Mouse (Mus musculus) cerebellum, adult 18-20 months (tissue): ENCODE measurements around the gene Tsen34.
"Not testable (repeated sequence)": the region's sequence is repeated elsewhere in the genome, so short reads cannot be mapped to it uniquely, and the experiment has no call there.

Source experiments
- DNase-seq, 2 experiments: peaks; one replicate each; pipeline ENCODE4 v3.0.0; 2021

Tsen34 gene

DNA sequence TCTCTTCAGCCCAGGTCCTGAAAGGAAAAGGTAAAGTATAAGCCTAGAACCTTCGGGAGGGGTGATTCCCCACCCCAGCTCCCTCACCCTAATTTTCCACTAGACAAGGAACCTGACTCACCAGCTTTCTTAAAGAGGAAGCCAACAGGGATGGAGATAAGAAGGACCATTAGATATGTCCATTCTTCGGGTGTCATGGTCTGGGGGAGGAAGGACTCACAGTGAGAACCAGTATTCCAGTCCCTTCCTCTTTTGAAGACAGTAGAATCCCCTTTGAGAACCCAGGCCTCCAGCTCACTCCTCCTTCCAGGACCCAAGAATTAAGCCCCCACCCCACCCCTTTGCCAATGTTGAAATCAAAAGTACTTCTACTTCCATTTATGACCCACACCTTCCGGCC is 744 bp upstream of the Tsen34 start:
- no peak for DNase-seq

DNA sequence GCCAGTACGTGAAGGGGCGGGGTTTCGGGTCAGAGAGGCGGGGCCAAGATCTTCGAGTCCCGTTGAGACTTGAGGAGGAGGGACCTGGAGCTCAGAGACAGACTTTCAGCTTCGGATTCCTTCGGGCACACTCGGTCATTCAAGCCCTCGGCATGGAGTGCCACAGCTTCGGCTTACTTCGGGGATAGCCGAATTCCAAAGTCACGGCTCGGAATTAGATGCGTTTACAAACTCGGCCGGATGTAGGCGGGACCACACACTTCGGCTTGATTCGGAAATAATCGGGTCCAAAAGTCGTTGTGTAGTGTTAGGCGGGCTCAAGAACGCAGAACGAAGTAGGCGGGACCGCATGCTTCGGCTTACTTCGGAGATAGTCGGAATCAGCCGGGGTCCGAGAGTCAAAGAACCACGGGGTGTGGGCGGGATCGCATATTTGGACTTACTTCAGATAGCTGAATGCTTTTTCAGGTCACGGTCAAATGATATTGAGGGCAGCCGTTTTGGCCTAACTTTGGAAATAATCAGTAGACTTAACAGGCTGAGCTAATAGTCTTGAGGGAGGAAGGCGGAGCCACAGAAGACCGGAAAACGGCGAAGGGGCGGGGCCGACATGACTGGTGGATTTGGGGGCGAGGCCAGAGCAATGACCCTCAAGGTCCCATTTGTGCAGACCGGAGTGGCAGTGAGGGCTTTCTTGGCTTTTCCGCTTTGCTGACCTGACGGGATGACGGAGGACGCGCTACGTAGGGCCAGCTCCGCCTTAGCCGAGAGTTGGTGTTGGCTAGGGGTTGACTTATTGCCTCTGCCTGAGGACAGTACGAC is 535 bp downstream of the Tsen34 start, which contains the start of gene Mboat7:
TSS of gene Mboat7 (minus strand) at position 537 of the 822 bp plus-strand sequence.
- peak; percentile 92 to 95 for DNase-seq

DNA sequence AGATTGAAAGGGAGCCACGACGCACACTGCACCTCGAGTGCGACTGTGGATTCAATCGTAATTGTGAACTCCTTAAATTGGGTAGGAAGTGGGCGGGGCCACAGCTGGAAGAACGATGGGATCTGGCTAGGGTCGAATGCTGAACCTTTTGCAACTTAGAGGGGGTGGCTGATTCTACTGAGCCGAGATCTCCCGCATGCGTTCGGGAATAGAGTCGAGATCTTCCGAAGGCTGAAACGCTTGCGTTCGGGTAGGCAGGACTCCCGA is 1.1 kb downstream of the Tsen34 start:
- DNase-seq: no peak

DNA sequence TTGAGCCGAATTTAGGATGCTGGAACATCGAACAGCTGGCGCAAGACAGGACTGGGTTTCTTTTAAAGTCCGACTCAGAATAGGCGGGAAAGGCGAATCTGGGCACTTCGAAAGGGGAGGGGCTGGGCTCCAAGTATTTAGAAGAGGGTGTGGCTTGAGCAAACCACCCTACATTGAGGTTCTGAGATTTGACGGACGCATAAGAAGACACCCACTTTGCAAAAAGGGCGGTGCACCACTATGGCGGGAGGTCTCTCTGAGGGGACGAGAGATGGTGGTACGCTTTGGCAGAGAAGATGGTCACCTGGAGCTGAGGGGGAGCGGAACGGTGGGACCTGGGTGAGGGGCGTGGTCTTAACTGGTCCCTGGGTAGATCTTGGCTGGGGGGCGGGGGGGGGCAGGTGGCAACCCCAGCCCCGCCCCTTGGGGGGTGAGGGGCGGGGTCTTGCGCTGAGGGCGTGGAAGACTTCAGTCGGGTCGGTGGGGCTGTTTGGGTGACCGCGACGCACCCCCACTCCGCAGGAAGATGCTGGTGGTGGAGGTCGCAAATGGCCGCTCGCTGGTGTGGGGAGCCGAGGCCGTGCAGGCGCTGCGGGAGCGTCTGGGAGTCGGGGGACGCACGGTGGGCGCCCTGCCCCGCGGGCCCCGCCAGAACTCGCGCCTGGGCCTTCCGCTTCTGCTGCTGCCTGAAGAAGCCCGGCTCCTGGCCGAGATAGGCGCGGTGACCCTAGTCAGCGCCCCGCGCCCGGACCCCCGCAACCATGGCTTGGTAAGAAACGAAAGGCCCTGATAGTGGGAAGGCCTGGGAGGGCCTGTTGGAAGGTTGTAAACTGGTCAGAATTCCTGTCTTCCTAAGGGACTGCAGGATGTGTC is 1.6 kb downstream of the Tsen34 start:
- DNase-seq: peak; percentile 57 to 61

DNA sequence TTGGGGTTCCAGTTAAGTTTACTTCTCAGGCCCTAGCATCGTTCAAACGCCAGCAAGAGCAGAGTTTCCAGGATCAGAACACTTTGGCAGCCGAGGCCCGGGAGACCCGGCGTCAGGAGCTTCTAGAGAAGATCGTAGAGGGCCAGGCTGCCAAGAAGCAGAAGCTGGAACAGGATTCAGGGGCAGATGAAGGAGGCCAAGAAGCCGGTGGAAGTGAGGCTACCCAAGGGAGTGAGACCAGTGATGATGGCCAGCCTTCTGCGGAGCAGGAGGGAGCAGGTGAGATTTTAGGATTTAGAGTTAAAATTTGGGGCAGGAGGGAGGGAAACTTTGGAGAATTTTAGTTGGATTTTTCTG is 2.3 kb downstream of the Tsen34 start:
- not testable (repeated sequence) for DNase-seq

DNA sequence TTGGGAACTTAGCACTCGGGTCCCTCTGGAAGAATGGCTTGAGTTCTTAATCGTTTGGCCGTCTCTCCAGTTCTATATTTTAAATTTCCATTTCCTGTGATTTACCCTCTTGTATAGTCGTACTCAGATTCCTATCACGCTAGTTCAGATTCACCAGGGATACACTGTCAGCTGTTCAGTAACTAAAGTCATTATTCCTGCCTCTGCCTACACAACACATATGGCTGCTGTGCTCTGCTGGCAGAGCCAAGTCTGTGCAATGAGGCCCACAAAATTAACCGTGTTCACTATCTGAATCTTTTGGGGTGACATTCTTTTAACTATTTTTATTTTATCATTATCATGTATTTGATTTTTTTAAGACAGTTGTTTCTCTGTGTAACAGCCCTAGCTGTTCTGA is 5.8 kb downstream of the Tsen34 start:
- DNase-seq: no peak

DNA sequence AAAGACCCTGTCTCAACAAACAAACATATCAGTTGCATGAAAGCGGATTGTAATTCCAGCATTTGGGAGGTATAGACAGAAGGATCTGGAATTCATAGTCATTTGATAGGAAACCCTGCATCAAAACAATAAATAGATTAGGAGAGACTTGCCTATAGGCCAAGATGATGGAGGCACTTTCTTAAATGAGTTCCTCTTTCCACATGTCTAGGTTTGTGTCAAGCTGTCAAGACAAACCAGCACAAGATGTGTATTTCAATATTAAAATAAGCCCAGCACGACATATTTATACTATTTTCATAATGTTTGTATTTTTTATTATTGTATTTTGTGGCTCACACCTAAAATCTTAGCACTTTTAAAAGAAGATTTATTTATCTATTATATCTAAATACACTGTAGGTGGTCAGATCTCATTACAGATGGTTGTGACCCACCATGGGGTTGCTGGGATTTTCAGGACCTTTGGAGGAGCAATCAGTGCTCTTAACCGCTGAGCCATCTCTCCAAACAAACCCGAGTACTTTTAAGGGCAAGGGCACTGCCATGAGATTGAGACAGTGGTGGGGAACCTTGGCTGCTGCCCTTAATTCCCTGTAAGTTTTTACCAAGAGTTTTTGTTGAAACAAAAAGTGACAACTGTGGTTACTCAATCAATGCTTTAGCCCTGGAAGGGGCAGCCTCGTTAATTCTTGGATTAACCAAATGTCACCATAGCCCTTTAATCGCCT is 10.7 kb downstream of the Tsen34 start:
- DNase-seq: no peak

DNA sequence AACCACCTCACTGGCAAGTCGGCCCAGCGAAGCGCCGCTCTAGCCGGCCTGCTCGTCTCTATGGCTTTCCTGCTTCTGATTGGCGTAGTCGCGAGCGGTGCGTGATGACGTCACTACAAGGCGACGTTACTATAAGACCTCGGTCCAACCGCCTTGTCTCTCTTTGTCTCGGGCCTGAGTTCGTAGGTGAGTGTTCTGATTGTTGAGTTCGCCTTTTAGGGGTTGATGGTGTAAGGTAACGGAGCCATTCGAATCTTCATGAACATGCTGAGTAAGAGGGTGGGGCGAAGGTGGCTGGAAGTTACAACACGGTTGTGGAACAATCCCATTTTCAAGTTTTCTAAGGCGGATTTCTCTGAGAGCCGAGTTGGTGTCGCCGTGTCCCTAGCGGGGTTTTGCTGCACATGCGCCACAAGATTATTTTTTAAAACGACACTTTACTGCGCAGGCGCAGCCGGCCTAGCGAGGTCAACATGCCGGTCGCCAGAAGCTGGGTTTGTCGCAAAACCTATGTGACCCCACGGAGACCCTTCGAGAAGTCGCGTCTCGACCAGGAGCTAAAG is 11.3 kb downstream of the Tsen34 start, which contains the start of gene Rps9:
TSS of gene Rps9 (plus strand) at position 115 of the 563 bp plus-strand sequence.
- peak; percentile 96 to 97 for DNase-seq

DNA sequence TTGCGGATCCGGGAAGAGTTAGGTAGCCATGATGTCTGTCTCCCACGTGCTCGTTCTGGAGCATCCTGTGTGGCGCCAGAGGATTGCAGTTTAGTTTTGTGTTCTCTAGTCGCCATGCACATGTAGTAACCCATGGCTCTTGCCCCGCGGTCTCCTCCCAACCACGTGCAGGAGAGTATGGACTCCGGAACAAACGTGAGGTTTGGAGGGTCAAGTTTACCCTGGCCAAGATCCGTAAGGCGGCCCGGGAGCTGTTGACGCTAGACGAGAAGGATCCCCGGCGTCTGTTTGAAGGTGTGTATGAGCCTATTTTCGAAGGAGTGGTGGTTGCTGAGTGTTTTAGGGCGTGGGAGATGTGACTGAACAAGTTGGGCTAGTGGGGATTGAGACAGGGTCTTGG is 11.8 kb downstream of the Tsen34 start:
- no peak for DNase-seq

DNA sequence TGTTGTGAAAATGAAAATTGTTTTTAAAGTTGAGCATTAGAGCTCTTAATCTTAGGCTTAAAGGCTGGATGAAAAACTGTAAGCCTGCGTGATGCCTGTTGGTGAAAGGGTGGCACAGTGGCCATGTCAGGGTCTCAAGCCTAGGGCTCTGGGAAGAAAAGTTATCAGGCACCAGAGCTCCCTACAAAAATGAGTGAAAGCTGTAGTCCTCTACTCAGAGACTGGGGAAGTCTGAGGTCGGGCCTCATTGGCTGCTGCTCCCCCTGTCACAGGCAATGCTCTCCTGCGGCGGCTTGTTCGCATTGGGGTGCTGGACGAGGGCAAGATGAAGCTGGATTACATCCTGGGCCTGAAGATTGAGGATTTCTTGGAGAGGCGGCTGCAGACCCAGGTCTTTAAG is 12.8 kb downstream of the Tsen34 start:
- DNase-seq: not testable (repeated sequence)

DNA sequence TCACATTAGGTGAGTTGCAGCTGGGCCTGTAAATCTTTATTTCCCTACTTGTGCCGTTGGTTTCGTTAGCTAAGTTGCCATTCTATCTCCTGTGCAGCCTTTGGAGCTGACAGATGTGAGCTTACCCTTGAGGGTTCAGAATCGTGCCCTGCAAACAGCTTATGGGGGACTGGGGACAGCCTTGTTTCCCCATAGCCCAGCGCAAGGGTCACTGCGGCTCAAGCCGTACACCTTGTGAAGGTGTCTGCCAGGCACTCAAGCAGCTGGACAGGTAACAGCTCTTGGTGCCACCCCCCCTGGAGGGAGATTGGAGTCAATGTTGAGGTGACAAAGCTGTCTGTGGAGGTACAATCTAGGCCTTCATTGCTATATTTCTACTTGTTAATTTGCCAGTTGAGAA is 13.2 kb downstream of the Tsen34 start:
- DNase-seq: no peak

DNA sequence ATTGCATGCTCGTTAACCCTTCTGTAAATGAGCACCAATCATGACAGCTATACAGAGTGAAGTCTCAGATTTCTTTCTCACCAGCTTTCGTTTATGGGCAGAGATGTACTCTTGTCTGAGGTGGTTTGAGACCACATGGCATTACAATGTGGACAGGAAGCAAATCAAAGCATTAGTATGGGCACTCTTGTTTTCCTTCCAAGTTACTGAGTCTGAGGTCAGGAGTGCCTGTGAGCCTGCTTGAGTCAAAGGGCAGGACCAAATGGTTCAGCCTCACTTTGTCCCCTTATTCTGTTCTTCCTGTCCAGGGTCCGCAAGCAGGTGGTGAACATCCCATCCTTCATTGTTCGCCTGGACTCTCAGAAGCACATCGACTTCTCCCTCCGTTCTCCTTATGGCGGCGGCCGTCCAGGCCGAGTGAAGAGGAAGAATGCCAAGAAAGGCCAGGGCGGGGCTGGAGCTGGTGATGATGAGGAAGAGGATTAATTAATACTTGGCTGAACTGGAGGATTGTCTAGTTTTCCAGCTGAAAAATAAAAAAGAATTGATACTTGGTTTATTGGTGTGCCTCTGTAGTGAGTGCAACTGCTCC is 13.8 kb downstream of the Tsen34 start:
- peak in 1 of 2 experiments; percentile 24 for DNase-seq

DNA sequence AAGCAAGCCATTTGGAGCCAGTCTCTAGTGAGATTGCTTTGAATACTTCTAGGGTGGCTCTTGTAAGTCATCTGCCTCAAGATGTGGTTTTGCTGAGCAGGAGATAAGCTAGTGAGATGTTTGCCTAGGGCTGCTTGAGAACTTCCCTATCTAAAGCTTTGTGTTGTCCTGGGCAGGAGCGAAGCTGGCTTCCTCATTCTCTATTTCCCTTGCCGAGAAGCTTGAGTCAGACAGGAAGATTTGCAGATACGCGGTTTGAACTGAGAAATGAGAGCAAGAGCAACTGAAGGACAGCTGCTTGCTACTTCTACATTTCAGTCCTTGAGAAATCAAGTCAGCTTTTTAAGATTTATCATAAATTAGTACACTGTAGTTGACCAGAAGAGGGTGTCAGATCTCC is 14.4 kb downstream of the Tsen34 start:
- no peak for DNase-seq

DNA sequence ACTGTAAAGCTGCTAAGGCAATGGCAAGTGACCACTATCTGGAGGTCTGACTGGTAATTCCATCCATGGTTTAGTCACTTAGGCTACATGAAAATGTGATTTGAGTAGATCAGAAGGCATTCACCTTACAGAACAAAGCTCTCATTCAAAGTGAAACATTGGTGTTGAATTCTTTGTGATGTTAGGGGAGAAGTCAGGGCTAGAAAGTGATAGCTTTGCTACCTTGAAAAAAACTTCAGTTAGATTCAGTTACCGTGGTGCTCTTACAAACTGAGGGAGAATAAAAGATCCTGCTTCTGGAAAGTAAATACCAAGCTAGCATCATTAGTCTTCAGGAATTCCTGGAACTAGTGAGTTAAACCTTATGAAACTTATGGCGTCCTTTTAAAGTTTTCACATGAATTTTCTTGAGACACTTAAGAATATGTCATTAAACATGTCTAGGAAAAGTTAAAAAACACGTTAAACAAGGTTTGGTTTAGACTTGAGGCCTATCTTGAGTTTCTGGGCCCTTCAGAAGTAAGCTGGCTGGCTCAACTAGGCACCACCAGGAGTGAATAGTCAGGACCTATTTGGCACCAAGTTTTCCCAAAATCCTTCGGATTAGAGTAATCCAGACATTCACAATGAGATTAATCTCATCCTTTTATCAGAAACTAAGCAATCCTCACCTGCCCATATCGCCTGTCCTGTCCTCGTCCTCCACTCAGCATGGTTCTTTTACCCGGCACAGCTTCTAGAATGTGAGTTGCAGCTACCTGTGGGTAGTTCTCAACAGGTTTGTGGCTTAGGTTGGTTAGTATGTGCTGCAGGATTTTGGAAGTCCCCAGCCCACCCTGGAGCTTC is 15.1 kb downstream of the Tsen34 start:
- DNase-seq: no peak

DNA sequence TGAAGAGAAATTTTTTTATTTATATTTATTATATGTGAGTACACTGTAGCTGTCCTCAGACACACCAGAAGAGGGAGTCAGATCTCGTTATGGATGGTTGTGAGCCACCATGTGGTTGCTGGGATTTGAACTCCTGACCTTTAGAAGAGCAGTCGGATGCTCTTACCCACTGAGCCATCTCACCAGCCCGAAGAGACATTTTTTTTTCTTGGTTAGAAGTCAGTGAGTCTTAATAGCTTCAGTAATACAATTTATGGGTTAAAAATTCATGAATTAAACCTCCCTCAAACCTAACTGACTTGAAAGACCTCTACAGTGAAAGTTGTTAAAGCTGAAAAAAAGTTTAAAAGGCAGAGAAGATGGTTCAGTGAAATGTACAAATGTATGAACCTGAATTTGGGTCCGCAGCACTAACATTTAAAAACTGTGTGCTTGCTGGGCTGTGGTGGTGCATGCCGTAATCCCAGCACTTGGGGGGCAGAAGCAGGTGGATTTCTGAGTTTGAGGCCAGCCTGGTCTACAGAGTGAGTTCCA is 15.9 kb downstream of the Tsen34 start:
- not testable (repeated sequence) for DNase-seq

DNA sequence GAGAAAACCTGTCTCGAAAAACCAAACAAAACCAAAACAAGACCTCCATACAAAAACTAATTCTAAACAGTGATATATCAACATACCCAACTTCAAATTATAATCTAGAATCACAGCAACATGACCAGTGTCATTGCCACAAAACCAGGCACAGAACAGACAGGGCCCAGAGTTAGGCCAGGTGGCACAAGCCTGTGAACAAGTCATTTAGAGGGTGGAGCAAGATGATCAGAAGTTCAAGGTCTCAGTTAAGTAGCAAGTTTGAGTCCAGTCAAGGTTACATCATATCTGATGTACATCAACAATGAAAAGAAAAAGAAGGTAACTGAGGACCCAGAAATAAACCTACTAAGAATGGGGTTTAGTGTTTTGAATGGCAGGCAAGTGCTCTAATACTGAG is 16.3 kb downstream of the Tsen34 start:
- DNase-seq: no peak

DNA sequence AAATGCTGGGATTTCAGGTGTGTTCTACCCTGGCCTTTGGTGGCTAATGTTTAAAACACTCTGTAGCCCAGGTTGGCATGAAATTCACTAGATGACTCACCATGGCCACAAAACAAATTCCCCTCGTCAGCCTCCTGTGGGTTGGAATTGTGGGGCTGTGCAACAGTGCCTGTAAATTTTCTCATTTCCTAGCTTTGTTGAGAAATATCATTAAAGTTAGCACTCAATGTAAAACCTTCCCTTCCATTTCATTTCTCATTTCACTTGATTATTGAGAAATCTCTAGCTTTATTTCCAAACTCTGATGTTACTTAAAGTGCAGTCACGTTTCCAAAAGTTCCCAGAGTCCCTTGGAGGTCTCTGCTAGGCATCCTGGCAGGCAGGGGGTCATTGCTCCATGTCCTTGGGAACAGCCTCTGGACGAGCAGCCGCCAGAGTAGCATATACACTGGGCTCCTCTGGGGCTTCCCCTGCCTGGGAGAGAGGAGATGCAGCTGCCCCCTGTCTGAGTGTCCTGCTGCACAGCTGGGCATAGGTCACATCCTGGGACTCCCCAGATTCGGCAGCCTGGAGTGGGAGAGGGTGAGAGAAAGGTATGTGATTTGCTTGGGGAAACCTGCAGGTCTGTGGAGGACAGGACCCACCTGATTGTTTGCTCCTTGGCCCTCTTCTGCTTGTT is 19.7 kb downstream of the Tsen34 start:
- DNase-seq: no peak

DNA sequence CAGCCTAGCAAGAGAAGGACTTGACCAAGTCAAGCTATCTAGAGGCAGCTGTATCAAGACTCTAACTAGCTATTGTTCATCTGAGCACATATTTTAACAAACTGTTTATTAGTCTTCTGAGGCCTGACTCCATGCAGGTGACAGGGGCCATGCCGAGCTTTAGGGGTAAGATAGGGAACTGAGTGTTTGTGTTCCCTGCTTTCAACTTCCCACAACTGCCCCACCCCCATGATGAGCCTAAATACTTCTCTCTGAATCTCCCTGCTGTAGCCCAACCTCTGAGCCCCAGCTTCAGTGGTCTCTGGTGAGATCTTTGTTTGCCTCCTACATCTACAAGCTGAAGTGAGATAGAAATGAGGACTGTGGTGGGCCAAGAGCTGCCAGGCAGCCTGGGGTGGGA is 22.6 kb downstream of the Tsen34 start:
- DNase-seq: peak in 1 of 2 experiments; percentile 0

DNA sequence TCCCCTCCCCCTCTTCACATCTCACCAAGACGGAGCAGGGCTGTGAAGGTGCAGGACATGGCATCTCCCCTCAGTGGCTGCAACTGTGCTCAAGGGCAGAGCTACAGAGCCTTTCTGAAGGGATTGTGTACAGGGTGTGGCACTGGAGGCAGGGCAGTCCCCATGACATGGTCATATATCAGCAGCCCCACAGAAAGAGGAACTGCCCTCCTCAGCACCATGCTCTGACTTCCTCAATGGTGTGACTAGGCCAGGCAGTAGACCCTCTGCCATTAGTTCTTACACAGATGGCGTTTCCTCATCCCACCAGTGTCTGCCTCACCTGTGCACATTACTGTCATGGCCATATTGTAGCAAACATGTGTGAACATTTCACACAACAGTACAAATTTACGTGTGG is 27.6 kb downstream of the Tsen34 start, which contains the start of gene Pirb:
TSS of gene Pirb (minus strand) at position 124 of the 400 bp plus-strand sequence.
- not testable (repeated sequence) for DNase-seq

DNA sequence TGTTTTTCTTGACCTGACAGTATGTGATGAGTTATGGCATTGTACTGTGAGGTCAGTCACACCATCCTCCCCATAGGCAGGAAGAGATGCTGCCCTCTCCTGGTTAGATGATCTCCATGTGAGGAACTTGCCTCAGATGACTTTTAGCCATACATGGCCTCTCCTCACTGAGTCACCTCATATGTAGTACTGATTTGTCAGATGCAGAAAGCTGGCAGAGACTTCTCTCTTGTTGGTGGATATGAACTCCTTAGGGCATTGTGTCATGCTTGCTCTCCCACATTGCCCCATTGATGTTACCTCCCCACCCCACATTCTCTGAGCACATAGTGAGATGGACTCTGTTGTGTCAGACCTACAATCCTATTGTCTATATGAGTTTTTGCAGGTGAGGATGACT is 32.8 kb downstream of the Tsen34 start:
- DNase-seq: not testable (repeated sequence)

DNA sequence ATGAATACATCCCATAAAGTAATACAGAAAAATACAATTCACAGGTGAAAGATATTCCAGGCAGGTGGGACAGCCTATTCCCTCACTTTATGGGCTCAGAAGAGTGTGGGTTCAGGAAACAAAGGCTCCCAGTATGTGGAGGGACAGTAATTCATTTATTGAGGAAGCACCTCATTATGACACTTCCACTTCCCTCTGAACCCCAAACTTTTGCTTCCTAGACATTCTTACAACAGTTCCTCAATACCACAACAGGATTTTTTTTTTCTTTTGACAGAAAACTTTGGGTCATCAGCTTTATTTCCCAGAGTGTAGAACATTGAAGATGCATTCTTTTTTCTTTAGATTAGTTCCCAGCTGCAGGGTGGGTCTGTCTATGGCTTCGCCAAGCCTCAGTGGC is 40.0 kb downstream of the Tsen34 start:
- DNase-seq: not testable (repeated sequence)
